Mouse (Mus musculus) heart, embryonic 16.5 days (tissue): Measurements from ENCODE around the gene Ulk4. TPM values are rescaled to one million over a fixed set of nuclear protein-coding genes. Genes with fewer than 3 reads are reported as not detected.

Source experiments
- ATAC-seq: fragments of 200-750 bp; cut with Nextera tagmentation; replicated peaks from 2 replicates; pipeline ENCODE4 v1.8.0; 2017; ENCODE audit warnings: moderate number of reproducible peaks; ENCODE audit not compliant: insufficient read depth, low FRiP score; ENCODE audit errors: extremely low read depth
- H3K27ac ChIP-seq: fragments of 300-500 bp; sonication (generic); 2 replicates; pipeline ENCODE4 v1.5.1; 2014; ENCODE audit warnings: mild to moderate bottlenecking, low read length, control low read depth, moderate library complexity
- H3K27me3 ChIP-seq: fragments of 300-500 bp; sonication (generic); 2 replicates; pipeline ENCODE4 v1.6.1; 2014; ENCODE audit warnings: low read length, mixed read lengths; ENCODE audit not compliant: control insufficient read depth, insufficient read depth
- H3K36me3 ChIP-seq: fragments of 300-500 bp; sonication (generic); 2 replicates; pipeline ENCODE4 v1.6.1; 2014; ENCODE audit not compliant: control insufficient read depth, insufficient read depth
- H3K4me1 ChIP-seq: fragments of 300-500 bp; sonication (generic); 2 replicates; pipeline ENCODE4 v1.6.1; 2014; ENCODE audit warnings: low read length, mixed read lengths; ENCODE audit not compliant: control insufficient read depth, insufficient read depth
- H3K4me2 ChIP-seq: fragments of 300-500 bp; sonication (generic); 2 replicates; pipeline ENCODE4 v1.6.1; 2014; ENCODE audit warnings: low read depth, mild to moderate bottlenecking, control low read depth, low read length
- H3K4me3 ChIP-seq: fragments of 300-500 bp; sonication (generic); 2 replicates; pipeline ENCODE4 v1.5.1; 2014; ENCODE audit warnings: mild to moderate bottlenecking, control low read depth, low read length
- H3K9ac ChIP-seq: fragments of 300-500 bp; sonication (generic); 2 replicates; pipeline ENCODE4 v1.6.1; 2014; ENCODE audit warnings: low read length, control low read depth
- H3K9me3 ChIP-seq: fragments of 300-500 bp; sonication (generic); replicated peaks from 2 replicates; pipeline ENCODE4 v1.6.1; 2016; ENCODE audit warnings: low read length; ENCODE audit not compliant: control insufficient read depth
- WGBS: fragments of 180-500 bp; shearing (Covaris S2); extraction: QIAGEN DNeasy Blood & Tissue Kit; methylation state at CpG from one replicate; pipeline ENCODE4 v1.1.7; 2014; 5-methylcytosine and 5-hydroxymethylcytosine counted together
- polyA plus RNA-seq: library from polyadenylated mRNA; unstranded; fragments of >200 nt; fragmentation: Nextera tagmentation; extraction: Ambion mirVana; gene quantifications from 2 replicates; pipeline ENCODE4 v1.2.1, GENCODE M21; 2015

Ulk4 gene
- polyA plus RNA-seq, 1 experiment from 2014 or later = 105 TPM

DNA sequence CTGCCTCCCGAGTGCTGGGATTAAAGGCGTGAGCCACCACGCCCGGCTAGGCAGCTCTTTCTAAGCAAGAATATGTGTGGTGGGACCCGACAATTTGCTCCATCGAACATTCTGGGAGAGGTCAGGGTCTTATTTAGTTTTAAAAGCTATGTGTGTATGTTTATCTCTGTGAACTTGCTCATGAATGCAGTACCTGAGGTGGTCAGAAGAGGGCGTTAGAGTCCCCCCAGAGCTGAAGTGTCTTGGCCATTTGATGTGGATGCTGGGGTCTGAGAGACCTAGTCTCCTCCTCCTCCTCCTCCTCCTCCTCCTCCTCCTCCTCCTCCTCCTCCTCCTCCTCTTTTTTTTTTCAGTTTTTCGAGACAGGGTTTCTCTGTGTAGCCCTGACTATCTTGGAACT lies 25.5 kb upstream of the Ulk4 start:
- ATAC-seq = no peak
- Histone ChIP-seq H3K4me2 (no peak overlapping the region), H3K4me1 (peaks cover 43% of the 10 kb centered on the region)

GRCm38 (mm10) chr9:121301041-121301920 lies 24.3 kb upstream of the Ulk4 start:
- H3K4me2 ChIP-seq = peak overlapping the region; percentile 11; the same call in 1 of the 2 replicates
- H3K4me3 ChIP-seq = peak overlapping the region; percentile 3; the same call in 1 of the 2 replicates
- peak overlapping the region; percentile 17; the same call in 1 of the 2 replicates for H3K27ac ChIP-seq
- no peak overlapping the region; the same call in 1 of the 2 replicates for H3K9ac ChIP-seq
- H3K36me3 ChIP-seq = no peaks in the 10 kb centered on the region
- peaks cover 2% of the 10 kb centered on the region; the same call in 1 of the 2 replicates for H3K27me3 ChIP-seq
- ATAC-seq = no peak
- H3K9me3 ChIP-seq = no peaks in the 10 kb centered on the region
- 76% methylated on average over 22 of the region's 22 CpGs for WGBS
- peaks cover 43% of the 10 kb centered on the region for H3K4me1 ChIP-seq

More for the DNA sequence above, 25.5 kb upstream of the Ulk4 start:
- Histone ChIP-seq H3K4me3 (no peak overlapping the region), H3K36me3 (peaks cover 4% of the 10 kb centered on the region; the same call in 1 of the 2 replicates), H3K27me3 (no peaks in the 10 kb centered on the region), H3K27ac (no peak overlapping the region), H3K9ac (no peak overlapping the region), H3K9me3 (no peaks in the 10 kb centered on the region)
- WGBS = 81% methylated on average over 7 of the region's 8 CpGs

GRCm38 (mm10) chr9:121299976-121300570 lies 23.1 kb upstream of the Ulk4 start:
- H3K4me3 ChIP-seq = peak overlapping the region; percentile 77
- H3K27ac ChIP-seq = peak overlapping the region; percentile 3; the same call in 1 of the 2 replicates

DNA sequence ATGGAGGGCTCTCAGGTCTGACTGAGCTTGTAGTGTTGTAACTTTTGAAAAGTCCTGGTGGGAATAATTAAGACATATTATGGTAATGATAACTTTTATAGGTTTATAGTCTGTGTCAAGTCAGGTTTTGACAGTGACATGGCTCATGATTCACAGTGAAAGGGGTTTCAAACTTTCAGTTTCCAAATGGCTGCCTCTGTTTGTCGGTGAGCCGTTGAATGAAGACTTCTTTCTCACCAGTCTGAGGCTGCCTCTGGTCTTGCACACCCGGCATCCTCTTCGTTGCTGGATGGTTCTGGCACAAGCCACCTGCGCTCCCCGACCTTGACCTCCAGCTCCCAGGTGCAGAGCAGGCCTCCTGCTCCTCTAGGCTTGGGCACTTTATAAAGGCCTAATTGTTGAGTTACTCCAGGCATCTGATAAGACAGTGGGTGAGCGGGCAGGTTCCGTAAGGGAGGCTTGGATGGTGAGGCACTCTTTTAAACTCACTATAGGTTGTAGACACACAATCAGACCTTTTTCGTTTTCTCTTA lies 22.3 kb upstream of the Ulk4 start:
- Histone ChIP-seq H3K4me3 (peak overlapping the region; percentile 77), H3K9me3 (no peaks in the 10 kb centered on the region), H3K27me3 (peaks cover 2% of the 10 kb centered on the region), H3K9ac (peak overlapping the region; percentile 92), H3K4me2 (peak overlapping the region; percentile 94), H3K36me3 (no peaks in the 10 kb centered on the region), H3K27ac (peak overlapping the region; percentile 87), H3K4me1 (peaks cover 43% of the 10 kb centered on the region)
- ATAC-seq = no peak
- WGBS = 58% methylated on average over 9 of the region's 9 CpGs

More at GRCm38 (mm10) chr9:121299976-121300570, 23.1 kb upstream of the Ulk4 start:
- no peak for ATAC-seq
- peak overlapping the region; percentile 92 for H3K9ac ChIP-seq
- WGBS = 68% methylated on average over 19 of the region's 19 CpGs
- H3K9me3 ChIP-seq = no peaks in the 10 kb centered on the region
- peaks cover 43% of the 10 kb centered on the region for H3K4me1 ChIP-seq
- H3K36me3 ChIP-seq = no peaks in the 10 kb centered on the region
- H3K4me2 ChIP-seq = peak overlapping the region; percentile 94
- peaks cover 2% of the 10 kb centered on the region; the same call in 1 of the 2 replicates for H3K27me3 ChIP-seq

- H3K9me3 ChIP-seq = no peaks in the 10 kb centered on the region
- H3K36me3 ChIP-seq = no peaks in the 10 kb centered on the region
- H3K9ac ChIP-seq = peak overlapping the region; percentile 92
- peak overlapping the region; percentile 87 for H3K27ac ChIP-seq
- no peak for ATAC-seq
- H3K27me3 ChIP-seq = peaks cover 2% of the 10 kb centered on the region
- 19% methylated on average over 15 of the region's 15 CpGs for WGBS
- H3K4me3 ChIP-seq = peak overlapping the region; percentile 77
- peaks cover 38% of the 10 kb centered on the region for H3K4me1 ChIP-seq
- peak overlapping the region; percentile 94 for H3K4me2 ChIP-seq
Measured at GRCm38 (mm10) chr9:121298411-121299091, 21.6 kb upstream of the Ulk4 start.

- Histone ChIP-seq H3K9ac (peak overlapping the region; percentile 92), H3K4me2 (peak overlapping the region; percentile 94), H3K36me3 (no peaks in the 10 kb centered on the region), H3K27me3 (peaks cover 2% of the 10 kb centered on the region), H3K4me3 (peak overlapping the region; percentile 77), H3K9me3 (no peaks in the 10 kb centered on the region), H3K4me1 (peaks cover 33% of the 10 kb centered on the region), H3K27ac (peak overlapping the region; percentile 87)
- ATAC-seq = no peak
- 2% methylated on average over 7 of the region's 7 CpGs for WGBS
Measured at GRCm38 (mm10) chr9:121298065-121298398, 21.0 kb upstream of the Ulk4 start.

DNA sequence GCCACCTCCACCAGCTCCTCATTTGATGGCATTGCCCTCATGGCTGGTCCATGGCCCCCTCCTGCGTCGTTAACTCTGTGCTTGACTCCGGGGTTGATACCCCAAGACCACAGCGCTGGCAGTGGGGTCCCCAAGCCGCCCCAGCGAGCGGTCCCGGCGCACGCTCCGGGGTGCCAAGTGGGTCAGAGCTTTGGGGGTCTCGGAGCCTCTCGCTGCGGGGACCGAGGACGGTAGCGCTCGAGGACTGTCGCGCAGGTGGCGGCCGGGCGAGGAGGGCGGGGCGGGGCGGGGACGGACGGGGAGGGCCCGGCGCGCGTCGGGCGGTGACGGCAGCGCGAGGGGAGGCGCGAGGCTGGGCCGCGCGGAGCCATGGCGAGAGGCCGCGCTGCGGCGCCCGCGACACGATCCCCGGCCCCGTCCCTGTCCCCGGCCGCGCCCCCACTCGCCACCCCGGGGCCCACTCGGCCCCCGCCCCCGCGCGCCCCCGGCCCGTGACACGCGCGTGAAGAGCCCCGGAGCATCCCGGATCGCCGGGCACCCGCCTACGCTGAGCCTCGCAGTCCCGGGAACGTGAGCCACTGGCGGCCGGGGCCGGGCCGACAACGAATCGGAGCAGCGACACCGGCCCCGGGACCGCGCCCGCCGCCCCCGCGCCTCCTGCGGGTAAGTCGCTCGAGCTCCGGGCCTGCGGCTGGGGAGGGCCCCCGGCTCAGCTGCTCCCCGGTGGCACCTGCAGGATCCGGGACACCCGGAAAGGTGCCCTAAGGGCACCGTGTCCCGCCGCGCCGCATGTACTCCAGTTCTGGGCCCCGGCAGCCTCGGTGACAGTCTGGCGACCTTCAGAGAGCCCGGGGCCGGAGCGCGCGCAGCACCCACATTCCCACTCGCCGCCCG lies 20.4 kb upstream of the Ulk4 start, which contains the start of gene Trak1:
Gene Trak1 (plus strand): TSS at position 332 of the 894 bp plus-strand sequence.
- peak; percentile 86 for ATAC-seq
- peak within 1 kb of the TSS; percentile 92 for H3K9ac ChIP-seq
- no peaks in the 10 kb centered on the region for H3K36me3 ChIP-seq
- peak within 1 kb of the TSS; percentile 77 for H3K4me3 ChIP-seq
- H3K4me1 ChIP-seq = peaks cover 32% of the 10 kb centered on the region
- peaks cover 2% of the 10 kb centered on the region for H3K27me3 ChIP-seq
- under 1% methylated on average over 82 of the region's 116 CpGs for WGBS
- peak within 1 kb of the TSS; percentile 87 for H3K27ac ChIP-seq
- H3K9me3 ChIP-seq = no peaks in the 10 kb centered on the region
- H3K4me2 ChIP-seq = peak within 1 kb of the TSS; percentile 94

GRCm38 (mm10) chr9:121295221-121295620 lies 18.2 kb upstream of the Ulk4 start:
- ATAC-seq = no peak
- no peak overlapping the region for H3K4me2 ChIP-seq
- H3K4me3 ChIP-seq = no peak overlapping the region
- H3K27ac ChIP-seq = no peak overlapping the region
- H3K36me3 ChIP-seq = no peaks in the 10 kb centered on the region
- peaks cover 2% of the 10 kb centered on the region for H3K27me3 ChIP-seq
- 70% methylated on average over 7 of the region's 7 CpGs for WGBS
- no peak overlapping the region for H3K9ac ChIP-seq
- peaks cover 21% of the 10 kb centered on the region for H3K4me1 ChIP-seq
- no peaks in the 10 kb centered on the region; the same call in none of the 2 replicates for H3K9me3 ChIP-seq
